17 mouse cellular contexts compared by ENCODE assay signal in the genomic region with DNA sequence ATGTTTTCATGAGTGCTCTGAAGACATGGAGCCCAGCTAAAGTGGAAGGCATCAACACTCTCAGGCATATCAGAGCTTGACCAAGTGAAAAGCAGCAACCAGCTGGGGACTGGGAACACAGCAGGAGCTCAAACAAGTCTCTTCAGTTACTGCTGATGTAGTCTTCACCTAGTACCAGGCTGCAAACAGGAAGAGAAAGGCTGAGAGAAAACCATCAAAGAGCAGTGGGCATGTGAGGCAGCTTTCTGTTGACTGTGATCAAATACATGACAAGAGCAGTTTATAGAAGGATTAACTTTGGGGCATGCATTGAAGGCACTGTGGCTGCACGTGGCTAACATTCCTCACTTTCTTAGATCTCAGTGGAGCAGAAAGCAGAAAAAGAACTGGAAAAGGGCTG.
DNase-seq lines count a peak whose midpoint lies in the region; ATAC-seq lines count a peak whose summit lies in the region.
"Had no signal": no experiment of that assay in that cellular context is flagged by ENCODE, and none has a peak within 500 bp of the region (broad histone marks: within the 10 kb centered on the region; RNA-seq: fewer than 3 reads in every experiment).

No protein-coding gene starts in this region.

- DNase-seq in kidney, postnatal 14 days: no peak
- DNase-seq in CD8-positive naive resting alpha-beta T cell, adult 2 months (ENCODE audit: low read depth in 2 of 2, low spot score in 2 of 2): peak; percentile 6 to 20
- DNase-seq in induced T-regulatory cell, adult 2 months (ENCODE audit: low read depth): peak; percentile 18
- peak; percentile 43 to 54 for DNase-seq in thymus, postnatal 36 days
- no peak for DNase-seq in layer of hippocampus, adult 18-20 months (ENCODE audit: low spot score in 2 of 2)
- no peak for DNase-seq in forebrain, embryonic 11.5 days (ENCODE audit: low spot score)
- DNase-seq: adrenal gland, postnatal 36 days; cerebellum, adult 9-10 months; heart, postnatal 4 days; kidney, adult 8-10 months; liver; lung, adult 18-20 months had no signal

- H3K4me1 ChIP-seq in kidney, embryonic 15.5 days: no peaks in the 10 kb centered on the region
- no peaks in the 10 kb centered on the region for H3K4me1 ChIP-seq in forebrain, embryonic 11.5 days (replicated peaks; ENCODE audit: control insufficient read depth, insufficient read depth, low read length)
- H3K4me1 ChIP-seq: heart, embryonic 13.5 days; neural tube, embryonic 15.5 days had no signal

- no peak overlapping the region for H3K27ac ChIP-seq in kidney, embryonic 15.5 days
- no peak overlapping the region for H3K27ac ChIP-seq in forebrain, embryonic 11.5 days (ENCODE audit: low read depth, low read length)
- H3K27ac ChIP-seq: heart, embryonic 13.5 days; neural tube, embryonic 15.5 days had no signal

- H3K9ac ChIP-seq in kidney, embryonic 15.5 days: no peak overlapping the region
- no peak overlapping the region for H3K9ac ChIP-seq in forebrain, embryonic 11.5 days (ENCODE audit: low read length)
- H3K9ac ChIP-seq: heart, embryonic 13.5 days; neural tube, embryonic 15.5 days had no signal

- H3K27me3 ChIP-seq in kidney, embryonic 15.5 days: no peaks in the 10 kb centered on the region
- H3K27me3 ChIP-seq in forebrain, embryonic 11.5 days (ENCODE audit: control insufficient read depth, insufficient read depth, low read length): no peaks in the 10 kb centered on the region
- H3K27me3 ChIP-seq: heart, embryonic 13.5 days; neural tube, embryonic 15.5 days had no signal

- no peak overlapping the region for H3K4me3 ChIP-seq in kidney, embryonic 15.5 days (replicated peaks)
- H3K4me3 ChIP-seq in forebrain, embryonic 11.5 days (ENCODE audit: low read depth, low read length): no peak overlapping the region
- H3K4me3 ChIP-seq: erythroblast, embryonic 14.5 days; heart, embryonic 13.5 days; neural tube, embryonic 15.5 days had no signal

- H3K9me3 ChIP-seq in kidney, embryonic 15.5 days (replicated peaks): no peaks in the 10 kb centered on the region
- no peaks in the 10 kb centered on the region for H3K9me3 ChIP-seq in forebrain, embryonic 11.5 days (ENCODE audit: control insufficient read depth, low read length)
- H3K9me3 ChIP-seq: heart, embryonic 13.5 days; neural tube, embryonic 15.5 days had no signal

- H3K36me3 ChIP-seq in kidney, embryonic 15.5 days: no peaks in the 10 kb centered on the region
- H3K36me3 ChIP-seq in forebrain, embryonic 11.5 days (ENCODE audit: control insufficient read depth, insufficient read depth, low read length): no peaks in the 10 kb centered on the region
- H3K36me3 ChIP-seq: heart, embryonic 13.5 days; neural tube, embryonic 15.5 days had no signal

- H3K4me2 ChIP-seq in kidney, embryonic 15.5 days: no peak overlapping the region
- H3K4me2 ChIP-seq in forebrain, embryonic 11.5 days (ENCODE audit: low read depth, low read length, severe bottlenecking): no peak overlapping the region
- H3K4me2 ChIP-seq: heart, embryonic 13.5 days; neural tube, embryonic 15.5 days had no signal

- ATAC-seq in kidney, embryonic 15.5 days (replicated peaks; ENCODE audit: low FRiP score): 0 out of 2 replicates have a peak, but pooled peaks have one; percentile 18
- ATAC-seq in forebrain, embryonic 11.5 days (replicated peaks; ENCODE audit: low FRiP score): no peak
- ATAC-seq: forebrain, embryonic 16.5 days had no signal

- WGBS in kidney, embryonic 15.5 days: 11% methylated on average over 1 of the region's 1 CpGs
- 4% methylated on average over 1 of the region's 1 CpGs for WGBS in forebrain, embryonic 11.5 days

Comparison
In these comparisons a context has a peak if more than half of its experiments do, and no peak if none do; other contexts are left out.
1. DNase-seq: peak in CD8-positive naive resting alpha-beta T cell, adult 2 months (2 of 2), induced T-regulatory cell, adult 2 months (single experiment) and thymus, postnatal 36 days (2 of 2); none in kidney, postnatal 14 days (single experiment), layer of hippocampus, adult 18-20 months (0 of 2) and forebrain, embryonic 11.5 days (single experiment).